Mouse (Mus musculus) right cerebral cortex, postnatal 4 days (tissue): Measurements from ENCODE around the gene Pilra.
"Not testable (repeated sequence)": the region's sequence is repeated elsewhere in the genome, so short reads cannot be mapped to it uniquely, and the experiment has no call there.

Source experiments
- DNase-seq: peaks from one replicate; pipeline ENCODE4 v3.0.0-alpha.2; 2022

Pilra gene

GRCm38 (mm10) chr5:137835966-137836520 lies at the start of gene Pilra:
TSS of gene Pilra (minus strand) at chr5:137836281.
- DNase-seq = not testable (repeated sequence)

GRCm38 (mm10) chr5:137883345-137883744 lies 47.3 kb upstream of the Pilra start:
- no peak for DNase-seq

- no peak for DNase-seq
Observed at GRCm38 (mm10) chr5:137882922-137883321, 46.8 kb upstream of the Pilra start.

GRCm38 (mm10) chr5:137877860-137878259 lies 41.8 kb upstream of the Pilra start:
- peak; percentile 14 for DNase-seq

GRCm38 (mm10) chr5:137875054-137875453 lies 39.0 kb upstream of the Pilra start:
- DNase-seq = no peak

- not testable (repeated sequence) for DNase-seq
Observed at GRCm38 (mm10) chr5:137872381-137872702, 36.3 kb upstream of the Pilra start.

- not testable (repeated sequence) for DNase-seq
Observed at GRCm38 (mm10) chr5:137871644-137872380, 35.7 kb upstream of the Pilra start, which contains the start of gene Pilrb2. TSS of gene Pilrb2 (minus strand) at chr5:137871815.

GRCm38 (mm10) chr5:137868600-137868999 lies 32.5 kb upstream of the Pilra start:
- DNase-seq = not testable (repeated sequence)

- DNase-seq = not testable (repeated sequence)
Observed at GRCm38 (mm10) chr5:137864008-137864407, 27.9 kb upstream of the Pilra start.

- not testable (repeated sequence) for DNase-seq
Observed at GRCm38 (mm10) chr5:137857960-137858710, 22.1 kb upstream of the Pilra start, which contains the start of gene Pilrb1. TSS of gene Pilrb1 (minus strand) at chr5:137858106.

GRCm38 (mm10) chr5:137856870-137857269 lies 20.8 kb upstream of the Pilra start:
- DNase-seq = not testable (repeated sequence)

GRCm38 (mm10) chr5:137854907-137855306 lies 18.8 kb upstream of the Pilra start:
- DNase-seq = not testable (repeated sequence)

GRCm38 (mm10) chr5:137850313-137850712 lies 14.2 kb upstream of the Pilra start:
- DNase-seq = not testable (repeated sequence)

- not testable (repeated sequence) for DNase-seq
Observed at GRCm38 (mm10) chr5:137837110-137837509, 1.0 kb upstream of the Pilra start.

GRCm38 (mm10) chr5:137836611-137837010 lies 530 bp upstream of the Pilra start:
- DNase-seq = no peak

- DNase-seq = no peak
Observed at GRCm38 (mm10) chr5:137833500-137833899, 2.6 kb downstream of the Pilra start.

- no peak for DNase-seq
Observed at GRCm38 (mm10) chr5:137831506-137831905, 4.6 kb downstream of the Pilra start.

GRCm38 (mm10) chr5:137831106-137831505 lies 5.0 kb downstream of the Pilra start:
- no peak for DNase-seq

GRCm38 (mm10) chr5:137830238-137830637 lies 5.8 kb downstream of the Pilra start:
- no peak for DNase-seq

GRCm38 (mm10) chr5:137828694-137829093 lies 7.4 kb downstream of the Pilra start:
- DNase-seq = no peak

GRCm38 (mm10) chr5:137826421-137826820 lies 9.7 kb downstream of the Pilra start:
- no peak for DNase-seq

- DNase-seq = no peak
Observed at GRCm38 (mm10) chr5:137825971-137826370, 10.1 kb downstream of the Pilra start.

GRCm38 (mm10) chr5:137825030-137825429 lies 11.1 kb downstream of the Pilra start:
- DNase-seq = no peak
